Mouse (Mus musculus) spleen, embryonic (tissue): ENCODE measurements around the gene Xkr7.

ENCODE experiments used
- CTCF ChIA-PET: fragments of 350-600 bp; sonication (Branson Sonifier 250); formaldehyde crosslinking; loops from one replicate; lab custom pipeline; 2022; lab: Charles Lee

The Xkr7 gene

DNA sequence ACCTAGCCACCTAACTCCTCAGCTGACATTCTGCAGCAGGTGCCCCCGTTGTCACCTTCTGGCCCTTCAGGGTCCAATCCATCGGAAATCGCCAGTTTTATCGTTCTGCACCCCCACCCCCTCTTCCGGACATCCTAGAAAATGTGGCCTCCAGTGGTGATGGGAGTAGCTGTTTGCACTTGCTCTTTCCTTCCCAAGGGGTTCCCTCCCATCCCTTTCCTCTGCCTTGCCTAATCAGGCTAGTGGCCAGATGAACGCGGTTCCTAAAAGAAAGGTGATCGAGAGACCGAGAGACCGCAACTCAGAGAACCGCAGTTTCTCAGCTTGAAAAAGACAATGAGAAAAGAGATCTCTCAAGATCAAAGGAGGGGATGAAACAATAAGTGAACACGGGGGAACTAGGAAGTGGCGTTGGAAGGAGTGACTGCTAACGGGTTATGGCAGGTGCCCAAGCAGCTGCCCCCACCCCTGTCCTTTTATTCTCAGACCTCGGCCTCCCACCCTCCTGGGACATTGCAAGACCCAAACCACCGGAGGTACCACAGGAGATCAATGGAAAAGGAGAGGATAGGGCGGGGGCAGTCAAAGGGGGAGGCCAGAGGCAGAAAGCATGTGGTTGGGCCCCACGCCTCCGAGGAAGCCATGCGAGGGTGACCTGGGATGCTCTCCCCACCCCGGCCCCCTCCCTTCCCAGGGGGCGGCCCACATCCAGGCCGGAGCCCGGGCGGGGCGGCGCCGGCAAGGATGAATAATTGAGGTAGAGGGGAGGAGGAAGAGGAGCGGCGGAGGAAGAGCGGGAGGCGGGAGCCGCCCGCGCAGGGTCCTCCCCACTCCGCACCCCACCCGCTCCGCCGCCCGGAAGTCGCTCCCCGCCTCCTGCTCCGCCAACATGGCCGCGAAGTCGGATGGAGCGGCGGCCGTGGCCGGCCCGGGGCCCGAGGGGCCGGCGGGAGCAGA lies at the start of gene Xkr7:
Xkr7 (plus strand) TSS at position 727 of the 957 bp plus-strand sequence.
- CTCF ChIA-PET: no interaction called here

DNA sequence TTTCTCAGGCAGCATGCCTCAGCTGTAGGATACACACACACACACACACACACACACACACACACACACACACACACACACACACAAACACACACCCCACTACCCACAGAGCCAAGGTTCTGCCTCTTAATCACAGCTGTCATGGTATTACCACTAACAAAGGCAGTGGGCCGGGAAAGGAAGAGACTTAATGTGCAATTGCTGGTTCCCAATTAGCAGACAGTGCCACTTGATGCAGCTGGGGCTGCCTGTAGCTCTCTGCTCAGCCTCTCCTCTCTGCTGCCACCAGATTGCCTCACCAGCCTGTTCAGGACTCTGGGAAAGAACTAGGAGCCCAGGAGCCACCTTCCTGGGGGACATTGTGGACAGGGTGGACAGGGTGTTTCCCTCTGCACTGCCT lies 46.1 kb upstream of the Xkr7 start:
- CTCF ChIA-PET: no interaction called here

DNA sequence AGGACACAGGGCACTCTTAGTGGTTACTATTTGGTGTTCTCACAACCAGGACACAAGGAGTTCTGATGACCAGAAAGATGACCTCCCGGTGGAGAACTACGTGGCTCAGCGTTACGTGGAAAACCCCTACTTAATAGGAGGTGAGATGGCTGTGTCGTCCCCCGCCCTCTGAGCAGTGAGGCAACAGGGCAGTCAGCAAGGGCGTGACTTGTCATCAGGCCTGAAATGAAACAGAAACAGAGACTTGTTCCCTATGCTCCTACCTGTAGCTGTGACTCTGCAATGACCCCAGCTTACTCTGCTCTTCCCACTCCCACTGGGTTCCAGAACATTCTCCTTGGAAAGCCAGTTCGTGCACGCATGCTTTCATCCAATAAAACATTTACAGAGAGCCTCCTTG lies 40.1 kb upstream of the Xkr7 start:
- CTCF ChIA-PET: no interaction called here

DNA sequence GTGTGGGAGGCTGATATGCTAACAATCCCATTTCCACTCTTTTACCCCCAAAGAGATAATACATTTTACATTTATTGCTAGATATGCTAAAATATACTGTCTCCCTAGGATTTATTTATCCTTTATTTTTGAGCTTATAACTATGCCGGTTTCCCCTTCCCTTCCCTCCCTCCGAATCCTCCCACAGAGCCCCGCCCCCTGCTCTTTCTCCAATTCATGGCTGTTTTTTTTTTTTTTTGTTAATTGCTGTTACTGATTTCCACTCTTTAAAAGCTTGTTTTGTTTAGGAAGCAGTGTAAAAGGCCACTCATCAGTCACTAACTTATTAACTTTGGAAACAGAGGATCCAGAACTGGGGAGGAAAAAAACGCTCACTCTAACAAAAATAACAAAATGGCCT lies 34.6 kb upstream of the Xkr7 start:
- CTCF ChIA-PET: interaction anchor here (0.6 kb wide), 2 partner anchors 12 to 1377 kb away, joined by 3 read pairs; no protein-coding TSS in a partner anchor

DNA sequence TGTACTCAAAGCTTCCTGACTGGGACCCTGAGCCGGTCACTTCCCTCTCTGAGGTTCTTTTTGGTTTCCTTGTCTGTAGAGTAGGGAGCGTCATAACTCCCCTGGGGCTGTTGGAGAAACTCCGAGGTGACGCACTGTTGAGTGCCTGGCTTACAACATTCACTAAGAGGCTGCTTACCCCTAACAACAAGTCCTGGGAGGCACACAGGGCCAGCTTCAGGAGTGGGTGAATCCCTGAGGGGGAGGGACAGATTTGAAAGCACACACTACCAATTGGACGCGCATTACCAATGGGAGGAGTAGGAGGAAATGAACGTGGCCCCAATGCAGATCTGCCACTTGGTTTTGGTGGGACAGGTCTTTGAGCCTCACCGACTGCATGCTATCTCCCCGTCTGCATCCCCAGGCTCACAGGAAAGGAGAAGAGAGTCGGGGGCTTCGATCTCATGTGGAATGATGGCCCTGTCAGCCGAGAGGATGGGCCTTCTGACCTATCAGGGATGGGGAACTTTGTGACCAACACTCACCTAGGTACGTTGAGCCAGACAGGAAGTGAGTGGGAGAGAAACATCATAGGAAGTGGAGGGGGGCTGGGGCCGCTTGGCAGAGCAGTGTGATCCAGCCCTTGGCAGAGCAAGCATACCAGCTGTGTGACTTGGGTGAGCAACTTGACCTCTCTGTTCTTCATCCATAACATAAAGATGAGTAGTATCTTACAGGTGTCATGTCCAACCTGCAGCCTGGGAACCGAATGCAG lies 29.0 kb upstream of the Xkr7 start:
- CTCF ChIA-PET: interaction anchor here (0.9 kb wide), 1 partner anchor 65 kb away, joined by 7 read pairs; no protein-coding TSS in a partner anchor

DNA sequence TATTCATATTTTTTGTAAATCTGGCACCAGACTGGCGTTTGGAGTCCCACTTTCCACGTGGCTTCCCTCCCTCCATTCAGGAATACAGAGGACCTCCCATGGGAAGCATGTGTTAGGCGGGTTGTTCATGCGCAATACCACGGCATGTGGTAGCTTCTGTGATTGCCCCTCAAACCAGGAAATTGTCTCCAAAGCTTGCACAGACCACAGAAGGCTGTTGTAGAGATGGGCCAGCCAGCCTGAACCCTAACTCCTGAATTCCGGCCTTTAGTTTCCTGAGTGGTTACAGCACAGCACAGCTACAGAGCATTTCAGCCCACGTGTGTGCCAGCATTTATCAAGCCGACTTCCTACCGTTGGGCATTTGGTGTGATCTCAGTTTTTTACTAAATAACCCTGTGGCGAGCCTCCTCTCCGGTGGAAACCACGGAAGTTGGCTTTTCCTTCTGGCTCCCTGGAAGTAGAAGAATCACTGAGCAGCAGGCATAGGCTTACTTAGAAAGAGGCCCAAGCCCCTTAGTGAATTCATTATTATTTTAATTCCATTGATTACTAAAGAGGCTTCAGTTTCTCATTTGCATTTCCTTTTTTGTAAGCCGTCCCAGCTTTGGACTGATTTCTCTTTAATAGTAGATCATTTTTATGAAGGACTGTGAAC lies 27.8 kb upstream of the Xkr7 start:
- CTCF ChIA-PET: no interaction called here

DNA sequence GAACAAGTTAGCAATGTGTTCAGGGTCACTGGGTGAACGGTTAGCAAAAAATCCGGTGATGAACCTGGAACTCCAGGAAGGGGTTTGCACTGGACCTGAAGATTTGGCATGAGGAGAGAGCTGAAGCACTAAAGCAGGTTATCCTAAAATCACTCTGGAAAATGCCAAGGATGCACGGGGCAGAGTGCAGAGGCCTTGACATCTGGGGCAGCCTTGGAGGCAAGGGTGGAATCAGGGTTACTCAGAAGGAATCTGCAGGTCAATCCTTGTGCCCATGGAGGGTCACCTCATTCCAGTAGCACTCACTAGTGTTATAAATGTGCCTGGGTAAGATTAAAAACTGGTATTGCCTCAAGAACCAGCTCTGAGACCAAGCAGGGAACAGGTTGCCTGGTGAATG lies 25.7 kb upstream of the Xkr7 start:
- CTCF ChIA-PET: no interaction called here

DNA sequence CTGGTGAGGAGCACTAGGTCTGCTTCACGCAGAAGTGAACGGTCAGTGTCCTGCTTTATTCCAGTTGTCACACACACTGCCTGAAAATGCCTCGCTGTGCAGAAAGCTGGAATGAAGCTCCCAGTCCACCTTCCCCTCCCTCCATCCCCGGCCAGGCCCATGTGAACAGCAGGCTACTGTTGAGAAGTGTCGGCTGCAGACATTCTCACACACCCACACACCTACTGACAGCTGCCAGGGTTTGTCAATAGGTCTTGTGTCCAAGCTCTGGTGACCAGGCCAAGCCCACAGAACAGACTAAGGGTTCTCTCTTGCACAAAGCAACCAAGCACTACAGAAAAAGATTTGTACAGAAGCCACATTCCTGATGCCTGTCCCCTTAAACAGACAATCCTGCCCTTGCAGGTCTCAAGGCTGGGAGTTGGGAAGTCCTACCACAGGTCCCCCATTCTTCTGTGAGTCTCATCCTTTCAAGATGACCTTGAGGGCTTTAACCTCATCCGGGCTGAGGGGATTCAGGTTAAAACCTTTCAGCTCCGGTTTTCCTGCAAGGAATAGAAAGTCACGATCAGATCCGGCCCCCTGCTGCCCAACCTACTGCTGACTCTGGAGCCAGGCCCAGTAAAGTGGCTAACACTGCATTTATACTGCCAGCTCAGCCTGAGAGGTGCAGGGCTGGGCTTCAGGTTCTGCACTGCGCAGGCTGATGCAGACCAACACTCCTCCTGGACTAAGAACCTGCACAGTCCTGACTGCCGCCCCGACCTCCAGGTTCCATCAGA lies 22.3 kb upstream of the Xkr7 start:
- CTCF ChIA-PET: interaction anchor here (0.5 kb wide), 1 partner anchor 12 kb away, joined by 3 read pairs; no protein-coding TSS in a partner anchor

DNA sequence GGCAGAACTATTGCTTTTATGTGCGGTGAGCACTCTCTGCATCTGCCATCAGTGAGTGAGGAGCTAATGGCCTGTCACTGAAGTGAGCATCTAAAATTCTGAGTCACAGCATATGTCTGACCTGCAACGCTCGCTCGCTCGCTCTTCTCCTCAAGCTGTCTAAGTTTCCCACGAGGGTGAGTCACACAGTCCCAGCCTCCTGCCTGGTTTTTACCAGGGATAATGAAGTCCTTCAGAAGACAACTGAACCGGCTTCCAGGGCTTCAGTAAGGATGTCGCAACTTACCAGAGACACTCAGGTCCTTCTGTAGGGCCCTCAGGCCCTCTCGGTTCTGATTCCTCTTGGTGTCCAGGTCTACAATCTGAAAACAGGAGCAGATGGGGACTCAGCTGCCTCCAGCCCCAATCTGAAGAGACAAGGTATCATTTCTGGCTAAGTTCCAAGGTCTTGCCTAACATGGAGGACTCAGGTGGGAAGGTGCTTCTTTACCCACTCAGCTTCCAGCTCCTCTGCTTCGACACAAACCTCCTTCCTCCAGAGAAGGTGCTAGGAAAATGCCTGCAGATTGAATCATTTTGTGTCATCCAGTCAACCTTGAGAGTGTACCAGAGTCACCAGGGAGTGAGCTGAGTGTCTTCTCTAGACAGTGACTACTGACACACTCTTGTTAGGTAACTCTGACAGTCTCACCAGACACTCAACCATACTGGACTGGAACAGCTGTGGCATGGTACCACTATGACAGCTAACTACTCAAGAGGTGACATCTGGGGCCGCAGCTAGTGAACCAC lies 17.7 kb upstream of the Xkr7 start:
- CTCF ChIA-PET: interaction anchor here (0.6 kb wide), 1 partner anchor 114 kb away, joined by 3 read pairs; no protein-coding TSS in a partner anchor

DNA sequence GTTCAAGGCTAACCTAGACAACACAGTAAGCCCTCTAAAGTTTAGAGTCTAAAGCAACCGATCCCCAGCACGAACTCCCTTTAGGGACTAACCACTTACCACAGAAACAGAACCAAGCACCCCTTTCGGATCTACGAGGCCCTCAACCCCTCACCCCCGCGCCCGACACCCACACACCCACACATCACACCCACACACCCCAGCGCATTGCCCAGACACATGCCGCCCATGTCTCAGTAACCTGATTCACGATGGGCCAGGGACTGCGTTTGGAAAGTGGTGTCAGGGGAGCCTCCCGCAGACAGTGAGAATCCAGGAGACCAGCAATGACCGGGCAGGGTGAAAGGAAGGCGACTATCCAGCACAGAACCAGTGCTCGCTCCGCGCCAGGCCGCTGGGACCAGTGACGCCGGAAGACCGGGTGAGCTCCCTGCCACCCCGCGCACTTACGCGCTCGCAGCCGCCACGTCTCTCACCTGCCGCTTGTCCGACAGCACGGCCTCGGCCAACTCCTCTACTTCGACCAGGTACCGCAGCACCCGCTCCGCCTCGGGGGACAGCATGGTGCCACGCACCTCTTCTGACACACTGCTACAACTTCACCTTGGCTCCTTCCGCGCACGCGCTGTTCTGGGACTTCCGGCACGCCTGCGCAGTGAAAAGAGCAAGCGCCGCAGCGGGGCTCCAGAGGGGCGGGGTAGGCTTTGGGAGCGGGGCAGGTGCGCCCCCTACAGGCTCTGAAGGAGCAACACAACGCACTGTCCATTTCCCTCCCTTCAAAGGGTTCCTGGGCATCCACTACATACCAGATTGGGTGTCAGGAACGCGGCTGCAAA lies 16.7 kb upstream of the Xkr7 start, which contains the start of gene Pdrg1:
Pdrg1 (minus strand) TSS at position 670 of the 836 bp plus-strand sequence.
- CTCF ChIA-PET: interaction anchor here (0.6 kb wide), 1 partner anchor 91 kb away, joined by 4 read pairs; no protein-coding TSS in a partner anchor

DNA sequence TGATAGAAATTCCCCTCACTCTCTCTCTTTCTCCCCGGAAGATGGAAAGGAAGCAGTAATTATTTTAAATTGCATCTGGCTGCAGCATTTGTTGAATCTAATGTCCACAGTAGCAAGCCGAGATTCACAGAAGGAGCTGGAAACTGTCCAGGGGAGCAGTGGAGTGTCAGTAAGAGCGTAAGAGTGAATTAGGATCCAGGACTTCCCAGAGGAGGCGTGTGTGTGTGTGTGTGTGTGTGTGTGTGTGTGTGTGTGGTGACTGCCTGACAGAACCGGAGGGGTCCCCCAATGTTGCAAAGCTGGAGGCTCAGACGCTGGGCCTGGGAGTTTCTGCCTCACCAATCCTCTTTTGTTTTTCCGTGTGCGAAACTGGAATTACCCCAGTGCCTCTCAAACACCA lies 15.8 kb upstream of the Xkr7 start:
- CTCF ChIA-PET: interaction anchor here (0.6 kb wide), 2 partner anchors 92 to 118 kb away, joined by 3 to 4 read pairs; no protein-coding TSS in a partner anchor

DNA sequence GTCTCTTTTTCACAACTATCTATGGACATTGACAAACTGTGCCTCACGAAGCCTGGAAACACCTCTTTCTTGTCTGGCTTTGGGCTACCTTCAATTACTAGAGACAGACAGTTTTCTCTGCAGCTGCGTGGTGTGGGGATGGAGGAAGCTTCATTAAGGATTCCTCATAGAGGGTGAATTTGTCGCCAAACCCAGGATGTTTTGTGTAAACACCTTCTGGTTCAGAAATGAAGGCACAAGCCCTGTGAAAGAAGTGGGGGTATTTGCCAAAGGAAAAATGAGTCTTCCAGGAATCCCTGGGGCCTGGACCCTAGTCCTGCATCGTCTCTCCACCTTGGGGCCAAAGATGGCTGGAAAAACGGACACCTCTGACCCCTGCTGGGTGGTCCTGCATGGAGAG lies 14.9 kb upstream of the Xkr7 start:
- CTCF ChIA-PET: interaction anchor here (0.6 to 0.7 kb wide), 2 partner anchors 24 to 429 kb away, joined by 3 read pairs; no protein-coding TSS in a partner anchor

DNA sequence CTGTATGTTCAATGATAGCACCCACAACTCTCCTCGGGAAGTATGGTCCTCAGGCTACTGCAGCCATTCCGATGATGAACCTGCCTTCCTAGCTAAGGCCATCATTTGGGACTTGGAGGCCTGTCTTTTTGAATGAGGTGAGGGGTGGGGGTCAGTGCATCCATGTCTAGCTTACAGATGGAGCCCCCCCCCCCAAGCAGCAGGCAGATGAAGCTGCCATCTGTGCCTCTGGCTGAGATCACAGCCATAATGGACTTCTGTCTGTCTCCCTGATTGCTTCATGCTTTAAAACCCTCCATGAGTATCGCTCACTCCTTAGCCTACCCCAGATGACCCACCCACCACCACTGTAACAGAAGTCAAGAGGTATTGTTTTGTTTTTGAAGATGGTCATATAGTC lies 12.3 kb upstream of the Xkr7 start:
- CTCF ChIA-PET: no interaction called here

DNA sequence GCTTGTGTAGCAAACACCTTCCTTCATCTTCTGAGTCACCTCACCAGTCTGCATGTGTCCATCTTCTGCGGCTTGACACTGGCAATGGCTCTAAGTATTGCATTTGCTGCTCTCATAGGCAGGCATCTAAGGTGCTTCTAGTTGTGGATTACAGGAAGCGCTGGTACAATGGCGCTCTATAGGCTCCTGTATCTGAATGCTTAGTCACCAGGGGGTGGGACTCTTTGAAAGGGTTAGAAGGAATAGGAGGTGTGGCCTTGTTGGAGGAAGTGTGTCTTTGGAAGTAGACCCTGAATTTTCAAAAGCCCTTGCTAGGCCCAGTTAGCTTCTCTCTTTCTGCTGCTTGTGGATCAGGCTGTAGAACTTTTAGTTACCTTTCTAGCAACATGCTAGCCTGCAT lies 10.5 kb upstream of the Xkr7 start:
- CTCF ChIA-PET: no interaction called here

DNA sequence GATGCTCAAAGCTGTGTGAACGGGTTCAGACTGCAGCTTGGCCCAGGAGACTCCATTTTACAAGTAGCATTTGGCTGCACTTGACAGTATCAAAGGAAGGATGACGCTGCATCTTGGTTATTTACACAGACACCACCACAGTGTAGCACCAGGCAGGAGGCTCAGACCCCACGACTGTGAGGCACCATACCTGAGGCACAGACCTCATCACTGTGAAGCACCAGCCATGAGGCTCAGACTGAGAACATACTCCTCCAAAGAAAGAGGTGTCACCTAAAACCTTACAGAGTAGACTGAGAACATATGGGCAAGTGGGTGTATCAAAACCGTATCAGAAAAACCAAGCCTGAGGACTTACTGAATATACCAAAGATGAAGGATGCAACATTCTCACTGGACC lies 8.8 kb upstream of the Xkr7 start:
- CTCF ChIA-PET: no interaction called here

DNA sequence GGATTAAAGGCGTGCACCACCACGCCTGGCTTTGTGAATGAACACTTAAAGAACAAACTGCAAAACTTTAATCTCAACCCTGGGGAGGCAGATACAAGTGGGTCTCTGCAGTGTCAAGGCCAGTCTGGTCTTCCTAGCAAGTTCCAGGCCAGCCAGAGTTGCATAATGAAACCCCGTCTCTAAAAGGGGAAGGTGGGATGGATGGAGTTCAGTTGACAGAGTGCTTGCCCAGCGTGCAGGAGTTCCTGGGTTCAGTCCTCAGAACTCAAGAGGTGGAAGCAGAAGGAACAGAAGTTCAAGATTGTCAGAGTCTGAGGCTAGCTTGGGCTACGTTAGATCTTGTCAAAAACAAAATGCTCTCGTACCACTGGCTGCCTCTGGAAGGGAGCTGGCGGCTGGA lies 5.6 kb upstream of the Xkr7 start:
- CTCF ChIA-PET: no interaction called here

DNA sequence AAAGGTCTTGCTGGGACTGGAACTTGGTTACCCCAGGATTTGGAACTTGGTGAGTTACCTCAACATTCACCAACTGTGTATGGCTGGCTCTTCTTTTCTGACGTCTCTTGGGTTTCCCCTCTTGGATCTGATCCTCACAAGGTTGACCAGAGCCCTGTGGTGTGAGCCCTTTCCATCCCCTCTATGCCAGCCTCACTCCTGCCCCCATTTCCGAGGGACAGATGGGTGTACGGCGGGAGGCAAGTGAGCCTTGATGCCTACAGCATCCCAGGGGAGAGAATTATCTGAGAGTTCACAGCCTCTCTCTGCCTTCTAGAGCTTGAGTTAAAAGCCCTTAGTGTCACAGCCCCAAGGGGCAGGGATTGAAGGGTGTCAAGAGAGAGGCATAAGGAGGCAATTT lies 4.2 kb upstream of the Xkr7 start:
- CTCF ChIA-PET: no interaction called here

DNA sequence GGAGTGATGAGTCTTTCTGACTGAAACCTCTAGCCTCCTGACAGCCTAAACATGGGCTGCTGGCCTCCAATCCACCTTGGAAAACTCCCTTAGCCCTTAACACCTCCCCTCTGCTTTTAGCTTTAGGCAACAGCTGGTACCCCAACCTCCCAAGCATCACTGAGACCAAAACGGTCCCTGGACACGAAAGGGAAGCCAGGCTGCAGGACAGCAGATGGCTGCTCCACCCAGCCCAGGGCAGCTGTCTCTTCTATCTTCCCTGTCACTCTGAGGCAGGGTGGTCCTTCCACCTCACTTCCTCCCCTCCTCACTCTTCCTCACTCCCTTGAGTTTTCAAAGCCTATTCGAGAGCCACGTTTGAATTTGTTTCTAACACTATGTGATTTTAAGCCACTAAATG lies 1.2 kb upstream of the Xkr7 start:
- CTCF ChIA-PET: no interaction called here
